Mouse (Mus musculus) E14TG2a.4 (cell line): ENCODE data around the gene Olfr958.

ENCODE experiments used
- H3K27me3 ChIP-seq: 2 replicates; pipeline ENCODE4 v1.6.1; 2014; ENCODE audit warnings: low read length, control low read depth; ENCODE audit not compliant: insufficient read depth
- H3K36me3 ChIP-seq: 2 replicates; pipeline ENCODE4 v1.6.1; 2014; ENCODE audit warnings: low read length, control low read depth; ENCODE audit not compliant: insufficient read depth
- H3K4me1 ChIP-seq: replicated peaks from 2 replicates; pipeline ENCODE4 v1.6.1; 2014; ENCODE audit warnings: low read depth, low read length, control low read depth
- H3K4me3 ChIP-seq: replicated peaks from 2 replicates; pipeline ENCODE4 v1.5.1; 2014; ENCODE audit warnings: mild to moderate bottlenecking, low read length
- H3K9me3 ChIP-seq: 2 replicates; pipeline ENCODE4 v1.6.1; 2014; ENCODE audit warnings: low read length, control low read depth
- CTCF ChIP-seq: conservative IDR thresholded peaks from 2 replicates; pipeline ENCODE4 v1.5.1; 2014; ENCODE audit warnings: low read length
- NANOG ChIP-seq: IDR thresholded peaks from 2 replicates; pipeline ENCODE4 v1.6.1; 2014; ENCODE audit warnings: borderline replicate concordance, low read length, mixed read lengths
- POU5F1 ChIP-seq: IDR thresholded peaks from 2 replicates; pipeline ENCODE4 v1.6.1; 2014; ENCODE audit warnings: low read length, borderline replicate concordance

Olfr958 gene

GRCm38 (mm10) chr9:39523616-39524285 lies 30.1 kb downstream of the Olfr958 start:
- TF ChIP-seq CTCF: no peak
- no peak for TF ChIP-seq POU5F1
- no peak for TF ChIP-seq NANOG
- no peaks in the 10 kb centered on the region for H3K9me3 ChIP-seq
- H3K36me3 ChIP-seq: no peaks in the 10 kb centered on the region
- no peaks in the 10 kb centered on the region for H3K4me1 ChIP-seq
- no peaks in the 10 kb centered on the region for H3K27me3 ChIP-seq
- H3K4me3 ChIP-seq: no peak overlapping the region

GRCm38 (mm10) chr9:39518595-39518994 lies 35.3 kb downstream of the Olfr958 start:
- H3K27me3 ChIP-seq: no peaks in the 10 kb centered on the region

GRCm38 (mm10) chr9:39515531-39515930 lies 38.3 kb downstream of the Olfr958 start, which contains the start of gene Olfr957:
Olfr957 (minus strand) TSS chr9:39515809.
- Histone ChIP-seq H3K27me3 (no peaks in the 10 kb centered on the region), H3K4me1 (no peaks in the 10 kb centered on the region), H3K4me3 (no peak within 1 kb of the TSS), H3K9me3 (no peaks in the 10 kb centered on the region), H3K36me3 (no peaks in the 10 kb centered on the region)
- TF ChIP-seq NANOG (no peak), CTCF (no peak), POU5F1 (no peak)

More at GRCm38 (mm10) chr9:39518595-39518994, 35.3 kb downstream of the Olfr958 start:
- TF ChIP-seq POU5F1 (no peak), CTCF (no peak), NANOG (no peak)
- Histone ChIP-seq H3K4me3 (no peak overlapping the region), H3K4me1 (no peaks in the 10 kb centered on the region), H3K9me3 (no peaks in the 10 kb centered on the region), H3K36me3 (no peaks in the 10 kb centered on the region)

GRCm38 (mm10) chr9:39509412-39509811 lies 44.4 kb downstream of the Olfr958 start:
- H3K36me3 ChIP-seq: no peaks in the 10 kb centered on the region
- H3K4me1 ChIP-seq: no peaks in the 10 kb centered on the region
- no peak for TF ChIP-seq CTCF
- no peak for TF ChIP-seq POU5F1
- no peak for TF ChIP-seq NANOG
- H3K4me3 ChIP-seq: no peak overlapping the region
- no peaks in the 10 kb centered on the region for H3K27me3 ChIP-seq
- H3K9me3 ChIP-seq: no peaks in the 10 kb centered on the region

GRCm38 (mm10) chr9:39508998-39509397 lies 44.9 kb downstream of the Olfr958 start:
- no peaks in the 10 kb centered on the region for H3K36me3 ChIP-seq
- TF ChIP-seq POU5F1 (no peak), NANOG (no peak), CTCF (peak; percentile 54)
- no peak overlapping the region for H3K4me3 ChIP-seq
- no peaks in the 10 kb centered on the region for H3K4me1 ChIP-seq
- no peaks in the 10 kb centered on the region for H3K27me3 ChIP-seq
- no peaks in the 10 kb centered on the region for H3K9me3 ChIP-seq
